Mouse (Mus musculus) bone marrow, adult 2 months (tissue): ENCODE measurements around the gene Fam104a.

Source experiments
- CTCF ChIP-seq: fragments of 200-500 bp; IDR thresholded peaks from 2 replicates; pipeline ENCODE4 v1.5.1; 2011; ENCODE audit warnings: low read length, control low read depth; ENCODE audit not compliant: control insufficient read depth, insufficient read depth
- POLR2A ChIP-seq: fragments of 200-500 bp; IDR thresholded peaks from 2 replicates; pipeline ENCODE4 v1.6.1; 2011; ENCODE audit warnings: low read depth, mild to moderate bottlenecking, control low read depth, low read length, borderline replicate concordance; ENCODE audit not compliant: control insufficient read depth

GRCm38 (mm10) chr11:113691851-113692250, 7.9 kb upstream of the Fam104a start:
- no peak for TF ChIP-seq POLR2A
- TF ChIP-seq CTCF = no peak
